Mouse (Mus musculus) myocyte (in vitro differentiated cells): ENCODE results near the gene Olfr494.

Source experiments
- MAX ChIP-seq: IDR thresholded peaks from one replicate; pipeline ENCODE4 v1.6.1; 2011; ENCODE audit warnings: low read depth, mild to moderate bottlenecking, control low read depth
- MYOG ChIP-seq, 3 experiments: IDR thresholded peaks; one replicate each; pipeline ENCODE4 v1.6.1; 2011; ENCODE audit warnings: control low read depth in 2 of 3, low read depth in 2 of 3, mild to moderate bottlenecking in 2 of 3; ENCODE audit not compliant: insufficient read length in 2 of 3, control insufficient read depth in 1 of 3, insufficient read depth in 1 of 3
- POLR2A ChIP-seq: IDR thresholded peaks from one replicate; pipeline ENCODE4 v1.6.1; 2011; ENCODE audit warnings: low read depth, mild to moderate bottlenecking, control low read depth, moderate library complexity; ENCODE audit not compliant: insufficient read length

- no peak for TF ChIP-seq POLR2A
- TF ChIP-seq MYOG (IDR thresholded peaks at IDR 0.05; ENCODE audit: control insufficient read depth in 1 of 3, insufficient read depth in 1 of 3, insufficient read length in 2 of 3, low read depth in 2 of 3), result no peak
- no peak for TF ChIP-seq MAX
Measured at GRCm38 (mm10) chr7:108392867-108393266, 27.7 kb downstream of the Olfr494 start, which contains the start of gene Olfr495.
